Mouse (Mus musculus) gastrocnemius, adult 2 months (tissue): ENCODE measurements around the gene Erbb3. TPM values are rescaled to one million over a fixed set of nuclear protein-coding genes. Genes with fewer than 3 reads are reported as not detected.
A peak's percentile ranks its signal among the peaks of the same experiment; 100 is the strongest.
"Not testable (repeated sequence)": the region's sequence is repeated elsewhere in the genome, so short reads cannot be mapped to it uniquely, and the experiment has no call there.

ENCODE experiments used
- DNase-seq: peaks from one replicate; pipeline ENCODE4 v3.0.0; 2022
- H3K27ac ChIP-seq: fragments of 200-600 bp; 2 replicates; pipeline ENCODE4 v1.8.1; 2022; ENCODE audit warnings: mild to moderate bottlenecking
- H3K4me3 ChIP-seq: fragments of 200-600 bp; 2 replicates; pipeline ENCODE4 v1.8.1; 2022; ENCODE audit warnings: mild to moderate bottlenecking, moderate library complexity
- CTCF ChIP-seq: fragments of 200-600 bp; IDR thresholded peaks from 2 replicates; pipeline ENCODE4 v1.8.1; 2022; ENCODE audit warnings: antibody characterized with exemption, mild to moderate bottlenecking, moderate library complexity
- intact Hi-C: fragments of 180-260 bp; cut with DNase I; formaldehyde crosslinking; loops from one replicate; pipeline ENCODE4 v1.15.1; 2025
- long read RNA-seq, 2 experiments: library from polyadenylated mRNA; stranded (forward); transcript quantifications; one replicate each; pipeline ENCODE4 v2.0.0; 2021
- total RNA-seq, 2 experiments: library from RNA; stranded (reverse); gene quantifications; 2 replicates each; pipeline ENCODE4 v1.2.3; 2021

Gene Erbb3
- 1 to 10 TPM; 1.6 to 2.6 TPM for total RNA-seq
- long read RNA-seq, experiment 1, result 0 reads
- long read RNA-seq, experiment 2, partial matches to known transcripts, result 0 of 1 reads
- long read RNA-seq, experiment 2, other reads (novel, unspliced or antisense), result 1 of 1 reads

GRCm38 (mm10) chr10:128589464-128590192 lies at the start of gene Erbb3:
Gene Erbb3, minus strand, starts transcription at chr10:128589652.
- no peak for TF ChIP-seq CTCF
- Histone ChIP-seq H3K4me3 (peak within 1 kb of the TSS; percentile 83), H3K27ac (peak within 1 kb of the TSS; percentile 67)
- DNase-seq, result peak; percentile 69
- intact Hi-C loops, result no loop called here

- Histone ChIP-seq H3K4me3 (no peak overlapping the region), H3K27ac (no peak overlapping the region)
- no peak for DNase-seq
- no peak for TF ChIP-seq CTCF
- intact Hi-C loops, result no loop called here
These were observed 47.6 kb upstream of the Erbb3 start for GRCm38 (mm10) chr10:128637011-128637410.

GRCm38 (mm10) chr10:128636561-128636960 lies 47.1 kb upstream of the Erbb3 start:
- no peak for TF ChIP-seq CTCF
- intact Hi-C loops, result no loop called here

GRCm38 (mm10) chr10:128635697-128636096 lies 46.2 kb upstream of the Erbb3 start:
- no peak for TF ChIP-seq CTCF
- intact Hi-C loops, result no loop called here
- DNase-seq, result no peak
- Histone ChIP-seq H3K4me3 (no peak overlapping the region), H3K27ac (no peak overlapping the region)

More at GRCm38 (mm10) chr10:128636561-128636960, 47.1 kb upstream of the Erbb3 start:
- Histone ChIP-seq H3K27ac (no peak overlapping the region), H3K4me3 (no peak overlapping the region)
- no peak for DNase-seq

- Histone ChIP-seq H3K27ac (no peak overlapping the region), H3K4me3 (no peak overlapping the region)
- no peak for TF ChIP-seq CTCF
- DNase-seq, result no peak
- intact Hi-C loops, result no loop called here
These were observed 42.1 kb upstream of the Erbb3 start for GRCm38 (mm10) chr10:128631571-128631970.

- H3K27ac ChIP-seq, intact Hi-C loops, DNase-seq, H3K4me3 ChIP-seq: not testable (repeated sequence)
These were observed 40.9 kb upstream of the Erbb3 start for GRCm38 (mm10) chr10:128630306-128630705.

- no peak for TF ChIP-seq CTCF
- Histone ChIP-seq H3K27ac (no peak overlapping the region), H3K4me3 (no peak overlapping the region)
- no peak for DNase-seq
- intact Hi-C loops, result loop anchor here (5.0 to 10.0 kb wide), 2 partner anchors 43 to 175 kb away; partner anchors contain the start of genes Dnajc14, Suox and Tmem198b
These were observed 40.3 kb upstream of the Erbb3 start for GRCm38 (mm10) chr10:128629746-128630145.

GRCm38 (mm10) chr10:128627398-128628317 lies 38.2 kb upstream of the Erbb3 start:
- no peak overlapping the region for H3K4me3 ChIP-seq
- intact Hi-C loops, result loop anchor here (2.0 to 10.0 kb wide), 3 partner anchors 45 to 177 kb away; partner anchors contain the start of genes Dnajc14, Pa2g4, Suox and Tmem198b
- no peak for DNase-seq
- no peak overlapping the region for H3K27ac ChIP-seq
- no peak for TF ChIP-seq CTCF

- H3K27ac ChIP-seq, result peak within 1 kb of the TSS; percentile 99
- peak; percentile 60 for TF ChIP-seq CTCF
- peak; percentile 89 for DNase-seq
- peak within 1 kb of the TSS; percentile 85 for H3K4me3 ChIP-seq
- intact Hi-C loops, result loop anchor here (2.0 to 10.0 kb wide), 3 partner anchors 46 to 178 kb away; partner anchors contain the start of genes Dnajc14, Pa2g4, Suox and Tmem198b
These were observed 37.2 kb upstream of the Erbb3 start, which contains the start of gene Rps26 for GRCm38 (mm10) chr10:128626311-128627310. Gene Rps26, minus strand, starts transcription at chr10:128626747.

GRCm38 (mm10) chr10:128625287-128625894 lies 35.9 kb upstream of the Erbb3 start:
- DNase-seq, result no peak
- H3K4me3 ChIP-seq, result peak overlapping the region; percentile 85
- H3K27ac ChIP-seq, result peak overlapping the region; percentile 99
- TF ChIP-seq CTCF, result no peak
- intact Hi-C loops, result loop anchor here (5.0 to 10.0 kb wide), 2 partner anchors 47 to 179 kb away; partner anchors contain the start of genes Dnajc14, Suox and Tmem198b

- H3K4me3 ChIP-seq, DNase-seq, H3K27ac ChIP-seq: not testable (repeated sequence)
- intact Hi-C loops, result loop anchor here (10.0 kb wide), 1 partner anchor 182 kb away; the partner anchor contains the start of genes Dnajc14 and Tmem198b
These were observed 33.7 kb upstream of the Erbb3 start for GRCm38 (mm10) chr10:128623106-128623613.
